Mouse (Mus musculus): ENCODE measurements around the gene Tsga10ip. TPM values are rescaled to one million over a fixed set of nuclear protein-coding genes. Genes with fewer than 3 reads are reported as not detected.
A peak's percentile ranks its signal among the peaks of the same experiment; 100 is the strongest.

Tsga10ip gene
- polyA plus RNA-seq, 1 experiment from 2014 or later: 0.14 TPM

DNA sequence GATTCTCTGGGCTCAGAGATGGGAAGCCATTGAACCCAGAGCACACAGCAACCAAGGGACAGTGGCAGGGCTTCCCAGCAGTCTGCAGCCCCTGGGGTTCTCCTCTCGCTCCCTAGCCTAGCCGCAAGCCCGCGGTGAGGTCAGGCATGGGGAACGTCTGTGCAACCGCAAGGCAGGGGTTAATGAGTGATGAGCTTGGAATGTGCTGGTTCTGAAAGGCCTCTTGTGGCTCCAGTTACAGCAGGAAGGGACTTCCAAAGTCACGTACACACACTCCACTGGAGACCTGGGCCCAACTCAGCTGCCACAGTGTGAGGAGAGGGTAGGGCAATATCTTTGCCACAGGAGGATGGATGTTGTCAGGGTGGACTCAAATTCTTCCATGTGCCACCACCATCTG lies 42.6 kb upstream of the Tsga10ip start:
- TF ChIP-seq EP300 (IDR thresholded peaks at IDR 0.05; ENCODE audit: low read depth): no peak
- TF ChIP-seq CTCF (IDR thresholded peaks at IDR 0.05; ENCODE audit: low read depth): no peak
- ATAC-seq (no peak), DNase-seq (no peak)
- Histone ChIP-seq H3K36me3 (replicated peaks; ENCODE audit: insufficient read depth, low read length) (no peaks in the 10 kb centered on the region), H3K9me3 (ENCODE audit: low read length) (peaks cover 4% of the 10 kb centered on the region; the same call in 1 of the 2 replicates), H3K4me1 (ENCODE audit: insufficient read depth) (peaks cover 23% of the 10 kb centered on the region), H3K4me3 (ENCODE audit: low read depth, low read length) (no peak overlapping the region), H3K27ac (ENCODE audit: low read depth) (no peak overlapping the region), H3K4me2 (ENCODE audit: low read depth, low read length) (0 out of 2 replicates have a peak overlapping the region, but pooled peaks have one; percentile 3), H3K9ac (replicated peaks) (no peak overlapping the region), H3K27me3 (ENCODE audit: insufficient read depth, low read length) (peaks cover 46% of the 10 kb centered on the region)
- 32% methylated on average over 7 of the region's 7 CpGs for WGBS (ENCODE audit: insufficient replicate concordance)

DNA sequence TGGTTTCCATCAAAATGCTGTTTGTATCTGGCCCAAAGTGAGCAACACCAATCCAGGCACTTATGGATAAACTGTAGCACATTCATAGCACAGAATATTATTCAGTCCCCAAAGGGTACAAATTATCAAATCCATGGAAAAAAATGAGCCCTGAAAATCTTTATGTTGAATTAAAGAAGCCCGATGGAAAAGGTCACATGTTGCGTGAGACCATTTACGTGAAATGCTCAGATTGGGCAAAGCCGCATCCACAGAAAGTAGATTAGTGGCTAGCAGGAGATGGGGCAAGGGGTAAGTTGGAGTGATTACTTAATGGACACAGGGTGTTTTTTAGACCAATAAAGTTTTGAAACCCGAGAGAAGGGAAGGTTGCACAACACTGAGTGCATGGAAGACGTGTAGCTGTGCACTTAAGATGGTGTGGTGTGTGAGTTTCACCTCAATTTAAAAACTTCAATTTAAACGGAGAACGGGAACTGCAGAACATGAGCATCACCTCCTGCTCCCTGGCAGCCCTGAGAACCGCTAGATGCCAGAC lies 42.1 kb upstream of the Tsga10ip start:
- 47% methylated on average over 9 of the region's 9 CpGs for WGBS (ENCODE audit: insufficient replicate concordance)
- Histone ChIP-seq H3K27ac (ENCODE audit: low read depth) (no peak overlapping the region), H3K27me3 (ENCODE audit: insufficient read depth, low read length) (peaks cover 41% of the 10 kb centered on the region), H3K9me3 (ENCODE audit: low read length) (peaks cover 4% of the 10 kb centered on the region; the same call in 1 of the 2 replicates), H3K36me3 (replicated peaks; ENCODE audit: insufficient read depth, low read length) (no peaks in the 10 kb centered on the region), H3K9ac (replicated peaks) (no peak overlapping the region), H3K4me1 (ENCODE audit: insufficient read depth) (peaks cover 23% of the 10 kb centered on the region), H3K4me2 (ENCODE audit: low read depth, low read length) (0 out of 2 replicates have a peak overlapping the region, but pooled peaks have one; percentile 3), H3K4me3 (ENCODE audit: low read depth, low read length) (no peak overlapping the region)
- DNase-seq: no peak
- no peak for ATAC-seq
- TF ChIP-seq EP300 (IDR thresholded peaks at IDR 0.05; ENCODE audit: low read depth): no peak

DNA sequence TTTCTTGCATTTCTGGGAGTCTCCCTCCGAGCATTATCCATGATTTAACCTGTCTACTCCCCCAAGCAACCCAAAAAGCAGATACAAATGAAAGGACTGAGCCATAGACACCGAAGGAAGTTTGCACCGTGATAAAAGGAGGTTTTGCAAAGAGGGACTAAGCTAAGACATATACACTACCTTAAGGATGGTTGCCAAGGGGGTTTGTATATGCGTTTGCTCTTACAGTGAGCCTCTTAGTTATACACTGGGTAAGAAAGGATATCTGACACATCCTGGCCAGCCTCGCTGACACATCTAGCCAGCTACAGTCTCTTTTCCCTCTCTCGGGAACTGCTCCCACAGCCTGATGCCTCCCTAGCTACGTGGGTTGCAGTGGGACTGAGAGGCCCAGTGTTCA lies 31.6 kb upstream of the Tsga10ip start:
- H3K4me1 ChIP-seq (ENCODE audit: insufficient read depth): peaks cover 9% of the 10 kb centered on the region
- no peaks in the 10 kb centered on the region for H3K27me3 ChIP-seq (ENCODE audit: insufficient read depth, low read length)
- ATAC-seq (no peak), DNase-seq (no peak)
- no peaks in the 10 kb centered on the region for H3K9me3 ChIP-seq (ENCODE audit: low read length)
- H3K27ac ChIP-seq (ENCODE audit: low read depth): peak overlapping the region; percentile 73; the same call in 1 of the 2 replicates
- peak overlapping the region; percentile 95 for H3K4me2 ChIP-seq (ENCODE audit: low read depth, low read length)
- no peak for TF ChIP-seq CTCF (IDR thresholded peaks at IDR 0.05; ENCODE audit: low read depth)
- TF ChIP-seq EP300 (IDR thresholded peaks at IDR 0.05; ENCODE audit: low read depth): no peak
- H3K36me3 ChIP-seq (replicated peaks; ENCODE audit: insufficient read depth, low read length): no peaks in the 10 kb centered on the region
- 59% methylated on average over 7 of the region's 7 CpGs for WGBS (ENCODE audit: insufficient replicate concordance)
- H3K4me3 ChIP-seq (ENCODE audit: low read depth, low read length): no peak overlapping the region
- H3K9ac ChIP-seq (replicated peaks): no peak overlapping the region

DNA sequence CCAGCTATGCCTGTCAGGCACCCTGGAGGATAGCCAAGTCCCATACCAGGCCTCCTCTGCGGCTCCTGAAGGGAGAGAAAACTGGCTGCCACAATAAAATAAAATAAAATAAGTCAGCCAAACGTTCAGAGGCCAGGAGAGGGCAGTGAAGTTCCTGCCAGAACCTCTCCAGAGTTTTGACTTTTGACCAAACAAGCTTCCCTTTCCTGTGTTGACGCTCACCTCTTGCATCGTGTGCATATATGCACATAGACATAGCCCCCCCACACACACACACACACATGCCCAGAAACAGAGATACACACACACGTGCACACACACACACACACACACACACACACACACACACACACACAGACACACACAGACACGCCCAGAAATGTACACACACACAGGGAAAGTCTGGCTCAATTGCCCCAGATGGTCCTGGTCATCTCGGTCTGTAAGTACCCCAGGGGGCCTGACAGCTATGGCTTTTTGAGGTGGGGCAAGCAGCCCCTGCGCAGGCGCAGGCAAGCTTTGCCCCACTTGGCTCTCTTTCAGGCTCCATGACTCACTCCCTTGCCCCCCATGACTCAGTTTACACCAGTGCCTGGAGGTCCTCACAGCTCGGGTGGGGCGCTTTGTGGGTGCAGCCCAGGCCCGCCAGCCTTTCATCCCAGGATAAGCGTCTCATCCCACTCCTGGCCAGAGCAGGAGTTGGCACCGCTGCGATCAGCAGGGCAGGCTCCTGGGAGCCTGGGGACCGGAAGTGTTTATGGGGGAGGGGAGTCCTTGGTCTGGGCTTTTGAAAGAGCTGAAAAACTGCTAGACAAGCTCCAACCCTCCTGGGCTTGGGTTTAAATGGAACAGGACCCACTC lies 30.9 kb upstream of the Tsga10ip start:
- peak overlapping the region; percentile 52 for H3K4me3 ChIP-seq (ENCODE audit: low read depth, low read length)
- DNase-seq: peak; percentile 62
- H3K27me3 ChIP-seq (ENCODE audit: insufficient read depth, low read length): no peaks in the 10 kb centered on the region
- H3K9ac ChIP-seq (replicated peaks): peak overlapping the region; percentile 68
- H3K4me1 ChIP-seq (ENCODE audit: insufficient read depth): peaks cover 9% of the 10 kb centered on the region
- H3K27ac ChIP-seq (ENCODE audit: low read depth): peak overlapping the region; percentile 73
- whole genome bisulfite sequencing (ENCODE audit: insufficient replicate concordance): 5% methylated on average over 14 of the region's 16 CpGs
- H3K9me3 ChIP-seq (ENCODE audit: low read length): no peaks in the 10 kb centered on the region
- peak overlapping the region; percentile 95 for H3K4me2 ChIP-seq (ENCODE audit: low read depth, low read length)
- TF ChIP-seq EP300 (IDR thresholded peaks at IDR 0.05; ENCODE audit: low read depth) (no peak), CTCF (IDR thresholded peaks at IDR 0.05; ENCODE audit: low read depth) (peak; percentile 67)
- H3K36me3 ChIP-seq (replicated peaks; ENCODE audit: insufficient read depth, low read length): no peaks in the 10 kb centered on the region
- ATAC-seq: peak; percentile 81

DNA sequence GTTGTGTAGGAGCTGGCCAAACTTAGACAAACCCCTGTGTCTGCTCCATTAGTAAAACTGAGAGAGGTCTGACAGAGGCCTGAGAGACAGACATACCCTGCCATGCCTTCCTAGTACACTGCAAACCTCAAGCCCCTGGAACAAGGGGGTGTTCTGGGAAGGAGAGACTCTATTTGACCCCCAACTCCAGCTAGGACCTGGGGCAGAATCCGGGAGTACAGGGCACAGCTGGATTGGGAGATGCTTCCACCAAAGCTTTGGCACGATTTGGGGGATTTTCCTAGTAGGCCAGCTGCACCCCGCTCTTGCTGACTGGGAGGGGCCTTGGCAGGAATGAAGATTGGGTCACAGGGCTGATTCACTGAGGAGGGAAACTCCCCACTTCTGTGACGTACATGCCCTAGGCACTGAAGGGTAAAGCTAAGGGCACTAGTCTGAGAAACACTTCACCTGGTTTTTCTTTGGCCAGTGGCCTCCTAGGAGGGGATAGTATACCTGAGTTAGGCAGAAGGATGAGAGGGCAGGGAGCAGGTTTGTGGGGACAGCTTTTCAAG lies 29.7 kb upstream of the Tsga10ip start:
- 76% methylated on average over 4 of the region's 4 CpGs for WGBS (ENCODE audit: insufficient replicate concordance)
- no peak overlapping the region for H3K4me2 ChIP-seq (ENCODE audit: low read depth, low read length)
- no peak for DNase-seq
- no peaks in the 10 kb centered on the region for H3K27me3 ChIP-seq (ENCODE audit: insufficient read depth, low read length)
- H3K4me3 ChIP-seq (ENCODE audit: low read depth, low read length): no peak overlapping the region
- ATAC-seq: no peak
- no peak overlapping the region for H3K27ac ChIP-seq (ENCODE audit: low read depth)
- H3K9me3 ChIP-seq (ENCODE audit: low read length): no peaks in the 10 kb centered on the region
- H3K4me1 ChIP-seq (ENCODE audit: insufficient read depth): peaks cover 12% of the 10 kb centered on the region
- no peak for TF ChIP-seq CTCF (IDR thresholded peaks at IDR 0.05; ENCODE audit: low read depth)
- TF ChIP-seq EP300 (IDR thresholded peaks at IDR 0.05; ENCODE audit: low read depth): no peak
- H3K9ac ChIP-seq (replicated peaks): no peak overlapping the region
- H3K36me3 ChIP-seq (replicated peaks; ENCODE audit: insufficient read depth, low read length): peaks cover under 1% of the 10 kb centered on the region; the same call in 1 of the 2 replicates

DNA sequence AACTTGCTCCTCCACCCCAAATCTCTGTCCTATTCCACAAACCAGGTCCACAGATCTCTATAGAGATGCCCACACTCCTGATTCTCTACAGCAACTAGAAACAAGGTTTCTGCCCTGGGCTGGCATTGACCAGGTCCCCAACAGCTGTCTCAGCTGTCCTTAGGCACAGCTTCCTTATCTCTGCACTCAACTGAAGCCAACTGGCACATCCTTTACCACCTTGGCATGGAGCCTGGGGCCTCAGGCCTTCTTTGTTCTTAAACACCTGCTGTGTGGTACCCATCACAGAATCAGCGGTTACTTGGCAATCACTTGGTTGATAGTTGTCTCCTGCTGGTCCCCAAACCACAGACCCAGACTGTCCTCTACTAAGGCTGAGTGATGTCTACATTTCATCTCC lies 28.1 kb upstream of the Tsga10ip start:
- H3K4me2 ChIP-seq (ENCODE audit: low read depth, low read length): no peak overlapping the region
- no peaks in the 10 kb centered on the region for H3K9me3 ChIP-seq (ENCODE audit: low read length)
- TF ChIP-seq EP300 (IDR thresholded peaks at IDR 0.05; ENCODE audit: low read depth) (no peak), CTCF (IDR thresholded peaks at IDR 0.05; ENCODE audit: low read depth) (no peak)
- H3K27me3 ChIP-seq (ENCODE audit: insufficient read depth, low read length): no peaks in the 10 kb centered on the region
- DNase-seq (no peak), ATAC-seq (no peak)
- H3K27ac ChIP-seq (ENCODE audit: low read depth): no peak overlapping the region
- no peak overlapping the region for H3K9ac ChIP-seq (replicated peaks)
- H3K4me1 ChIP-seq (ENCODE audit: insufficient read depth): peaks cover 21% of the 10 kb centered on the region
- WGBS (ENCODE audit: insufficient replicate concordance): 76% methylated on average over 1 of the region's 1 CpGs
- H3K36me3 ChIP-seq (replicated peaks; ENCODE audit: insufficient read depth, low read length): peaks cover 8% of the 10 kb centered on the region; the same call in 1 of the 2 replicates
- no peak overlapping the region for H3K4me3 ChIP-seq (ENCODE audit: low read depth, low read length)

Measured in liver, postnatal 0 days (tissue).